Mouse (Mus musculus): ENCODE results near the gene Mipol1.

The Mipol1 gene

GRCm38 (mm10) chr12:57243671-57244495, 13.7 kb downstream of the Mipol1 start:
- no peak for DNase-seq (ENCODE audit: low read depth, low spot score)

- no peak for DNase-seq (ENCODE audit: low read depth, low spot score)
Observed at GRCm38 (mm10) chr12:57258572-57258971, 28.3 kb downstream of the Mipol1 start.

DNA sequence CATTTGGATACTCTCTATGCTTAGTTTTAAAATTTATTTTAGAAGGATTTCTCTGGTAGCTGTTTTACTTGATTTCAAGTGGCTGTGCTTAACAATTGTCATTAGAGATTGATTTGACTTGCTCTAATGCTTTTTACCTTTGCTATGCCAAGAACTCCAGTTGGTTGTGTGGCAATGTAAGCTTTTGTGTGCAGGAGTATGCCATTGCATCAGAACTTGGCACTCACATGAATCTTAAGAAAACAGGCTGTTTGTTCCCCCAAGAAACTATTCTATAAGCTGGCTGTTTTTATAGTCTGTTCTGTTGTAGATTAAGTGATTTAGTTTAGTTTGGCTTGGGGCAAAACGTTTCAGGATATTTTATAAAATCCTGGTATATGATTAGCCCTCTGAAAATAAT, 45.2 kb downstream of the Mipol1 start:
- DNase-seq (ENCODE audit: low read depth, low spot score), result no peak

DNA sequence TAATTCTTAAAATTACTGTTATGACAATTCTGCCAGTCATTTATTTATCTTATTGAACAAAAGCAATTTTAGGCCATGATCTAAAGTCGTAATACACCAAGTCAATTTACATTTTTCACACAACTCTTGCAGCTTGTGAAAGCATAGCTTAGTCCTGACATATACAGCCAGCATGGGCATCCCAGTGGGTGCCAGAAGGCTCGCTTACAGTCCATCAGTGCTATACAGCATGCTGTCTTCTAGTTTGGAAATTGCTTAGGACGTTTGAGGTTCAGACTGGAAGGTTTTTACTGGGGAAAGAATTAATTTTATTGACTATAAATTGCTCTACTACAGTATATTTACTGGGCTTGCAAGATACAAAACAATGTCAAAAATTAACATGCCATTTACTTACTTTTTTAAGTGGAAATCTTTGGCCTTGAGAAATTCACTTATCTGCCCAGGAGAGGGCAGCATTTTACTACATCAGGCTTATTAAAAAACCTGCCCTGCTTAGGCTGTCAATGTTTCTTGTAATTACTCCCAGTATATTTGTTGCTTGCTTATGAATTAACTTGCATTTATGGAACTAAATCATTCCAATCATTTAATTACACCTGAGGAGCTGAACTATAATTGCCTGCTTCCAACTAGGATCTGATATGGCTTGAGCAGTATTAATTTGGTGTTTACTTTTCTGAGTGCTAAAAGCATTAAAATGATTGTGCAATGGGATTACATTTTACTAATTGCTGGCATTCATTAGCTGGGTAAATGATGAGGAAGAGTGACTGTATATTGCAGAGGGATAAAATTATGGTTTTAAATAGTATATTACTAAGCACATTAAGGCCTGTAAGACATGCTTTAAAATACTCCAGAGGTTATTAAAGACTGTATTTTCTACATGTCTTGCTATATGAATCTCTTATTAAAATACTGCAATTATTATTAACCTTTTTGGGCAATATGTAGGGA, 51.2 kb downstream of the Mipol1 start:
- DNase-seq (ENCODE audit: low read depth, low spot score), result peak; percentile 65

DNA sequence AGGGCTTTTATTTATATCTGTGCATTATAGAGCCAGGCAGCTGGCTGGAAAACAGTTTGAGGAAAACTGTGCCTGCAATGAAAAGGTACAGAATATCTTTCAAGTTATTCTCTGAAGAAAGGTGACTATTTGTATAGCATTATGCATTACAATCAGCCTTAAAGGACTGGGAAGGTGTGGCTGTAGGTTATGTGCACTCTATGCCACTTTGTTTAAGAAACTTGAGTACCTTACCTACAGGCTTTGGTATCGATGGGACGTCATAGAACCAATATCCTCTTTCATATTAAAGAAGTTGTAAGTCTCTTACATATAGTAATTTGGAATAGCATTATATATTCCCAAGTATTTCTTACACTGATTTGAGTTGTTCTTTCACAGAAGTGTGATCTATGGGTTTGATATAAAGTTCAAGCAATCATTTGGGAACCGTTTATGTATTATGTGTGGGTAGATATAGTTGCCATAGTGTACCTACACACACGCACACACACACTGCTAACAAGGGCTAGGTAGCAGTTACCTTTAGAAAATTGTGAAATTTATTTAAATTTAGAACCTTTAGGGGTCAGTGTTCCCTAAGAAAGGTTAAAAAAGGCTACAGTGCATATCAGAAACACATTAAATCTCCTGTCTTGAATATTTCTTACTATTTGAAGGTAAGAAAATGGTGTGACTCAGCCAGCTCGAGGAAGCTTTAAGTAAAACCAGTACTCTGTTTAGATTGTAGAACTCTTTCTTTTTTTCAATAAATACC, 55.3 kb downstream of the Mipol1 start:
- no peak for DNase-seq (ENCODE audit: low read depth, low spot score)

GRCm38 (mm10) chr12:57307337-57307736, 77.1 kb downstream of the Mipol1 start:
- DNase-seq (ENCODE audit: low read depth, low spot score), result no peak

- no peak for DNase-seq (ENCODE audit: low read depth, low spot score)
Observed at GRCm38 (mm10) chr12:57307748-57308147, 77.5 kb downstream of the Mipol1 start.

GRCm38 (mm10) chr12:57339053-57339452, 108.8 kb downstream of the Mipol1 start:
- no peak for DNase-seq (ENCODE audit: low read depth, low spot score)

- DNase-seq (ENCODE audit: low read depth, low spot score), result no peak
Observed at GRCm38 (mm10) chr12:57340111-57340510, 109.9 kb downstream of the Mipol1 start.

DNA sequence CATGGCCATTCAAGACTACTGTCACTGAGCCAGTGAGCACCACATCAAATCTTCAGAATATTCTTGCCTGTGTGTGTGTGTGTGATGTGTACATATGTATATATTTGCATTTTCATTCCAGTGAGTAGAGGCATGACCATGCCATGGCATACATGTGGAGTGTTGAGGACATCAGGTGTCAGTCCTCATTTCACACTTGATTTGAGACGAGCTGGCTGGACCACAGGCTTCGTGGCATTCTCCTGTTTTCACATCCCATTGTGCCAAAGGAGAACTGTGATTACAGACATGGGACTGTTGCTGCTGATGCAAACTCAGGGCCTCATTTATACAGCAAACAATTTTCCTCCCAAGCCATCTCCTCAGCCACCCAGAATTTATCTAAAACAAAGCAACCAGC, 132.5 kb downstream of the Mipol1 start:
- DNase-seq (ENCODE audit: low read depth, low spot score), result no peak

DNA sequence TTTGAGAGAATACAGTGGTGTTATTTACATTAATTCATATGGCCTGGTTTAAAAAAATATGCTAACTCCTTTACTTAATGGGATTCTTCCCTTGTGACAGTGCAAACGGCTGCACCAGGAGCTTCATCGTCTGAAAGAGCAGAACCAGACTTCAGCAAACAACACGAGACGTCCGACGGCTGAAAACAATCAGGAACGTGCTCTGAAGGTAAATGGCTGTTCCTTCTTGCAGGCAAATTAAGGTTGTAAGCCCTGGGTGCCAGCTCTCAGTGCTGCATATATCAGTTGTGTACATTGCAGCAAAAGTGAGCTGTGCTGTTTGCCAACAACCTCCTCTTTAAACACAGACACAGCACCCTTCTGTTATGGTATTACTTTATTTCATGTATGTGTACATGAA, 133.8 kb downstream of the Mipol1 start:
- DNase-seq (ENCODE audit: low read depth, low spot score), result no peak

- no peak for DNase-seq (ENCODE audit: low read depth, low spot score)
Observed at GRCm38 (mm10) chr12:57371790-57372547, 141.7 kb downstream of the Mipol1 start.

DNA sequence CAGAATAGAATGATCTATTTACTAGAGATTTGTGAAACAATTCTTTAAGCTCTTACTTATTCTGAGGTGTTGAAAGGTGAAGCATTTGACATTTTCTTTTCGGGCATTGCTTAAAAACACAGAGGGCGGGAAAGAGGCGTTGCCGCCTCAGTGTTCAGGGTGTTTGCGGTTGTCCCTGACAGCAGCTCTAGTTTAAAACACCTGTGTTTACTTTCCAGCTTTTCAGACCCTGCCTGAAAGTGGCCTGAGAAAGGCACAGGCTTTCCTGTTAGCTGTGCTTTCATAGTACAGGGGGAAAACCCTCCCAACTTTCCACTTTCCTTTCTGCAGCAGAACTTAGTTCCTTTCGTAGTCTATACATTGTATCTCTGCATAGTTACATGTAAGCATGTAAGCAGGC, 152.6 kb downstream of the Mipol1 start:
- no peak for DNase-seq (ENCODE audit: low read depth, low spot score)

DNA sequence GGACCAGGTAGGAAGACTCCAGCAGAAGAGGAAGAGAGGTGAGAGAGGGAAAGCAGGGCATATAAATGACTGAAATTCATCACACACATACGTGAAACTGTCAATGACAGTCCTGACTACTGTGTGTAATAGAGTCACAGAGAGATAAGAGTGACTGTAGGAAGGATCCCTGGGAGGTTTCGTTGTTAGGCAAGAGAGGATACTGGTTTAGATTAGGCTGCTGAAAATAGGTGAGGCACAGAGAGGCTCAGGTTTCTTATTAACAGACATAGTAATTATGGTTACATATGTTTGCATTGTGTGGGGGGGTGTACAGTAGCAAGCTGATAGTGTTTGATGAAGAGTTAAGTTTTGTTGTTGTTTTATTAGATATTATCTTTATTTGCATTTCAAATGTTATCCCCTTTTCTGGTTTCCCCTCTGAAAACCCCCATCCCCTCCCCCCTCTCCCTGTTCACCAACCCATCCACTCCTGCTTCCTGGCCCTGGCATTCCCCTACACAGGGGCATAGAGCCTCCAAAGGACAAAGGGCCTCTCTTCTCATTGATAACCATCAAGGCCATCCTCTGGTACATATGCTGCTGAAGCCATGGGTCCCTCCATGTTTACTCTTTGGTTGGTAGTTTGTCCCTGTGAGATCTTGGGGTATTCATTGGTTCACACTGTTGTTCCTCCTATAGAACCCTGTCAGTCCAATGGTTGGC, 157.5 kb downstream of the Mipol1 start:
- no peak for DNase-seq (ENCODE audit: low read depth, low spot score)

DNA sequence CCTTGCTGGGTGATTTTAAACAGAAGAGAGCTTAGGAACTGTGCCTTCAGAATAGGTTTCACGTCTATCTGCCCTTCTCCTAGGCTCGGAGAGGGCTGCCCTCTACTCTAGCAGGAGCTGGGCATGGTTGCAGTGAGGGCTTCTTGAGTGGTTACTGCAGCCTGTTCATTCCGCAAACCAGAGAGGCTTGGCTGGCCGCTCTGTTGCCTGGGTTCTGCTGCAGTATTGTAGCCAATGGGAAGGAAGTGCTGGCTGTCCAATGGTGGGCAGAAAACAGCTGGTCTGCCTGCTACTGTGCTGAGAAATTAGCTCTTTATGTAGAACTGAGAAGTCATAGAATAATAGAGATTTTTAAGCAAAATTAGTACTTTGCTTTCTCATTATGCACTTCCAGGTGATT, 169.3 kb downstream of the Mipol1 start:
- DNase-seq (ENCODE audit: low read depth, low spot score), result peak; percentile 10

- no peak for DNase-seq (ENCODE audit: low read depth, low spot score)
Observed at GRCm38 (mm10) chr12:57400186-57400585, 170.0 kb downstream of the Mipol1 start.

- no peak for DNase-seq (ENCODE audit: low read depth, low spot score)
Observed at GRCm38 (mm10) chr12:57401126-57401525, 170.9 kb downstream of the Mipol1 start.

DNA sequence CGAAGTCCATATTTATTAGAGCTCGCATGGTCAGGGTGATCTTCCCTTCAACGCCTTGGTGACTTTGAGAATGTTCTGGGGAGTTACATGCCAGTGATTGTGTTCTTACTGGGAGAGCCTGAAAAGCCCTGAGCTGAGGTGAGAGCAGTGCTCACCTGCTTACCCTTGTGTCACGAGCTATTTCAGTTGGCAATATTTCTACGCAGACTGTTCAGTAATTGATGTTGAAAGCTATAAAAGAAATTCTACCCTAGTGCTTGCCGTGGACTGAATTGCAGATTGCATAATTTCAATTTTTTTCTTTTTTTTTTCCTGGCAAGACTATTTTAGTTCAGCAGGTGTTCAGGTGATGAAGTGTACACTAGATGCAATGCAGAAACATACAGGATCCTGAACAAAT, 172.1 kb downstream of the Mipol1 start:
- no peak for DNase-seq (ENCODE audit: low read depth, low spot score)

DNA sequence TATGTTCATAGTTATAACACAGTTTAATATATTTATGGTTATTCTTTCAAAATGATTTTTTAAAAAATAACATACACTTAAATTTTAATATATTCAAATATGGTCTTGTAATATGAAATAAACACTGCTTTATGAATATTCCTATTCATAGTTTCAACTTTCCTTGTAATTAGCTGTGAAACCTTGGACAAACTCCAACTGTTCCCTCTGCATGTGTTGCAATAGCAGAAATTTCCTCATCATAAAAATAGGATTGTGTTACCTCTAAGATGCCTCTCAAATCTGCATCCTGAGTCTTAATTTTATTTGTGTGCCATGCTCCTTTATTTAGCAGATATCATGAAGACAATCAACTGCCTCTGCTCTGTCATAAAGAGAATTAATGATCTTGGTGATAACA, 179.7 kb downstream of the Mipol1 start:
- peak; percentile 8 for DNase-seq (ENCODE audit: low read depth, low spot score)

- DNase-seq (ENCODE audit: low read depth, low spot score), result no peak
Observed at GRCm38 (mm10) chr12:57413833-57414232, 183.6 kb downstream of the Mipol1 start.

All from brain, adult 2 months (tissue).